Mouse (Mus musculus): Measurements from ENCODE around the gene P2rx4.

The P2rx4 gene

DNA sequence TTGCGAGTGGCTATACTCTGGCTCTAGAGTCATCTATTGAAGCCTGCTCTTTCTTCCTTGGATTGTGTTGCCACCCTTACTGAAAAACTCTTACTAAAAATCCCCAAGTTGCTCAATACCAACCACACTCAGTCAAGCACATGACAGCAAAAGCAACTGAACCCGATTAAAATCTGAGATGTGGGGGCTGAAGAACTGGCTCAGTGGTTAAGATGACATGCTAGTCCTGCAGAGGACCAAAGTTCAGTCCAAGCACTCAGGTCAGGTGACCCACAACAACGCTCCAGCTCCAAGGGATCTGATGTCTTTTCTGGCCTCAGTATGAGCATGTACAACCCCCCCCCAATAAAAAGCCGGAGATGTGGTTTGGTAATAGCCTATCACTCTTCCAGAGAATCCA lies 2.8 kb upstream of the P2rx4 start:
- DNase-seq, result no peak

DNA sequence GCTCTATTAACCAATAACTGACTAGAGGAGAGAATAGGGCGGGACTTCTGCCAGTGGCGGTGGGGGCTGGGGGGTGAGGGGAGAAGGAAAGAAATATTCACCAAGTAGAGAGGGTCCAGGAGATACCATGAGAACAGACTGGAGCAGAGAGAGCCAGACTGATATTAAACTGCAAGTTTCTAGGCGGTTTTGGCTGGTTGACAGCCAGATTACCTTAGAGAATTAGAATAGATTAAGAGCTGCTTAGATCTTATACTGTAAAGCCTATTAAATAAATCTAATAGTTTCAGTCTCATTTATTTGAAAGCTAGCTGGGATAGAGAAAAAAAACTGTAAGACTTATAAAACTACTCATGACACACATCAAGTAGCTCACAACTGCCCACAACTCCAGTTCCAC lies 2.2 kb upstream of the P2rx4 start:
- DNase-seq, result no peak

DNA sequence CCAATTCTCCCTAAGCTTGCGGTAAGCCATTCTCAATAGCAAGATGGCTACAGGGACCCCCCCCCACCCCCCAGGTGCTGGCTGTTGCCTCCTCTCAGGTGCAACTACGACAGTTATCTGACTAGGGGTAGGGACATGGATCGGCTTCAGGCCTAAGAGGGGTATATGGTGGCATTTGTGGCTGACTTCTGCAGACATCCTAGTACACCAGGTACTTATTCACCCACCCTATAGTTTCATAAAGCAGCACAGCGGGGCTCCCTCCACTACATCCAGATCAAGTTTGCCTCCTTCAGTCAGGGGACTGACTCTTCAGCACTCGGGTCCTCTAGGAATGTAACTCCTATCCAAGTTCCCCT lies 448 bp upstream of the P2rx4 start:
- DNase-seq, result no peak

DNA sequence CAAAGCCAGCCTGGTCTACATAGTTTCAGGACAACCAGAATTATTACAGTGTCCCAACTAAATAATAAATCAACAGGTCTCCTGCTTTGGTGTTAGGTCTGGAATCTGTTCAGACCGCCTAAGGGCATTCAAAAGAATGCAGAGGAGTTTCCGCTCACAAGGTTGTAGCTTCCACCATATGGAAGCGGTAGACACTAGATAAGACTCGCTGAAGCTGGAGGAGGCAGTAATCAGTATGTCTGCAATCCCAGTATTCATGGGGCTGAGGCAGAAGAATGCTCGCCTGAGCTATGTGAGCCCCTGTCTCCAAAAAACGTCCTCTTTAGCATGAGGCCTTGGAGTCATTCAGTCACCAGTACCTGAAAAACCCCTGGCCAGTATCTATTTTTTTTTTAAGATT lies 1.5 kb downstream of the P2rx4 start:
- no peak for DNase-seq

DNA sequence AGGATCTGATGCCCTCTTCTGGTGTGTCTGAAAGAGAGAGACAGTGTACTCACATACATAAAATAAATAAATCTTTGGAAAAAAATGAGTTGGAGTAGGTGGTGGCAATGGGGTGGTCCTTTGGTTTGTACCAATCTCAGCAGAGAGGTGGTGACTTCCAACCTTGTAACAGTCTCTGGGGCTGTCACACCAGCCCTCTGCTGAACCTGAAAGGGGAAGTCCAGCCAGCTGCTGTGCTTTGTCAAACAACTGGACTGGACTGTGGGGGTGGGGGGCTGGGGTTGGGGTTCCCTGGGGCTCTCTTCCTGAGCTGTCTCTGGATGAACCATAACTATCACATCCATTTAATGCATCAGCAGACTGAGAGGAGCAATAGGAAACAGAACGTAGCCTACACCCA lies 8.4 kb downstream of the P2rx4 start:
- no peak for DNase-seq

DNA sequence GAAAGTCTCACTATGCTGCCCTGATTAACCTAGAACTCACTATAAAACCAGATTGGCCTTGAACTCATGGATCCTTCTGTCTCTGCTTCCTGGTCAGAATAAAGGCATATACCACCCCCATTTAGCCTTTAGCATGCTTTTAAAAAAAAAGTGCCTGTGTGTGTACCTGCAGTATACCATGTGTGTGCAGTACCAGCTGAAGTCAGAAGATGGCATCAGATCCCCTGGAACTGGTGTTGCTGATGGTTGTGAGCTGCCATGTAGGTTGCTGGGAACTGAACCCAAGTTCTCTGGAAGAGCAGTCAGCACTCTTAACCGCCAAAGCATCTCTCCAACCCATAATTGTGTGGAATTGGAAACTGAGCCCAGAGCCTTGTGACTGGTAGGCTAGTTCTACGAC lies 9.4 kb downstream of the P2rx4 start:
- no peak for DNase-seq

DNA sequence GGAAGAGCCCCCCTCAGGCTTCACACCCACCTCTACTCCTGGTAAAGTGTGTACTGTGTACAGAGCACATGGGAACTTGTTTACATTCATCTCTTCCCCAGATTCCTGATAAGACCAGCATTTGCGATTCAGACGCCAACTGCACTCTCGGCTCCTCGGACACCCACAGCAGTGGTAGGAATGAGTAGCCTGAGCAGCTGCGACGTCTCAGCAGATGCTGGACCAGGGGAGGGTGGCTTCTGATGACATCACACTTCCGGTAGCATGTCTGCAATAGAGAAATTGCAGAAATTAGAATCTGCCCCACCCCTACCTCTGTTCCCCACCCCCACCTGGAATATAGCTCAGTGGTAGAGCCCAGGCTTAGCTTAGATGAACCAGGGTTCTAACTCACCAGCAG lies 11.1 kb downstream of the P2rx4 start:
- no peak for DNase-seq

DNA sequence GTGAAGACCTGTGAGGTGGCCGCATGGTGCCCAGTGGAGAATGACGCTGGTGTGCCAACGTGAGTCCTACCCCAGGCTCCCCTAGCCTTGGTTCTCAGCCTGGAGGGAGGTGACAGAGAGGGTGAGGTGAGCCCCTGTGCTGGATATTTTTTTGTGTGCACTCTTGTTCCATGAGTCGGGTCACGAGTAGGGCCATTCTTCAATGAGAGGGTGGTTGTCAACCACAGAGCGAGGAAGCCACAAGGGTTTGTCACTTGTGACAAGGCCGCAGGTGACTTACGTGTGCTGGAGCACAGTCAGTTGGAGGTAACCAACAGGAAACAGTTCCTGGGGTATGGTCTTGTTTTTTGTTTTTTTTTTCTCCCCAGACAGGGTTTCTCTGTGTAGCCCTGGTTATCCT lies 11.8 kb downstream of the P2rx4 start:
- DNase-seq, result no peak

DNA sequence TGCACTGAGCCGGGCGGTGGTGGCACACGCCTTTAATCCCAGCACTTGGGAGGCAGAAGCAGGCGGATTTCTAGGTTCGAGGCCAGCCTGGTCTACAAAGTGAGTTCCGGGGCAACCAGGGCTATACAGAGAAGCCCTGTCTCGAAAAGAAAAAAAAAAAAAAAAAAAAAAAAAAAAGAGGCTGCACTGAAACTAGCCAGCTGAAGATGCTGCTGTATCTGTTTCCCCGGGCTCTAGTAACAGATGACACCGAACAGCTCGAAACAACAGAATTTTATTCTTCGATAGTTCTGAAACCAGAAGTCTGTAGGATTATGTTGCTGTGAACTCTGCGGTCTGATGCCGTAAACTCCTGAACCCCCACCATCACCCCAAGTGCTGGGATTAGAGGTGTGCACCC lies 18.1 kb downstream of the P2rx4 start:
- no peak for DNase-seq

DNA sequence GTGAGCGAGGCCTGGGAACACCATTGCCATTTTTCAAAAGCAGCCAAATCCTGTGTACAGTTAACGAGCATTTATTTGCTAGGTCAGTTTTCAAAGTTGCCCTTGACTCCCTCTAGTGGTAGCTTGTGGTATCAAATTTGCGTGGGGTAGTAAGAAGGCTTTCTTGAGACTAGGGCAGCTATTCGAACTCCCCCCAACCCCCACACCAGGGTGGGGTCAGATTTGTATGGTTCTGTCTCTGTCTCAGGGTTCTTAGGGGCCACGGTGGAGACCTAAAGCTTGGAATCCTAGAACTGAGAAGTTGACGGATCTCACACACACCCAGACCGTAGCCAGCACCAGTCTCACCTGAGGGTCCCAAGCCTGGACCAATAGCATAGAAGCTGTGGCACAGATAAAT lies 18.7 kb downstream of the P2rx4 start:
- DNase-seq, result peak; percentile 89 to 90

DNA sequence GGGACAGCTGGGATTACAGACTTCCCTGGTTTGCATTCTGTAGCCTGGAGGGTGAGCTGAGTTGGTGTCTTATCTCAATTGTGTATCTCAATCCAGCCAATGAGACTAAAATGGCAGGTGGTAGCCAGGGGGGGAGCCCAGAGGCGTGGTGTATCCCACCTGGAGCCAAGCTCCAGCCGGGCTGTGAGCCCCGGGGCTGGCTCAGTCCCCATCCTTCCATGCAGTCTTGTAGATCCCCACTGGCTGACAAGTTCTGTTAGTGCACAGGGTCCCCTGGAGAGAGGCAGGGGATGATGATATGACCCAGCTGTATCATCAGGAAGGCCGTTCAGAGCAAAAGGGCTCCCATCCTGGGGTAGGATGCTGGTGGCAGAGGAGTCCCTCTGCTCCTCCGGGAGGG lies 19.3 kb downstream of the P2rx4 start:
- DNase-seq, result no peak

DNA sequence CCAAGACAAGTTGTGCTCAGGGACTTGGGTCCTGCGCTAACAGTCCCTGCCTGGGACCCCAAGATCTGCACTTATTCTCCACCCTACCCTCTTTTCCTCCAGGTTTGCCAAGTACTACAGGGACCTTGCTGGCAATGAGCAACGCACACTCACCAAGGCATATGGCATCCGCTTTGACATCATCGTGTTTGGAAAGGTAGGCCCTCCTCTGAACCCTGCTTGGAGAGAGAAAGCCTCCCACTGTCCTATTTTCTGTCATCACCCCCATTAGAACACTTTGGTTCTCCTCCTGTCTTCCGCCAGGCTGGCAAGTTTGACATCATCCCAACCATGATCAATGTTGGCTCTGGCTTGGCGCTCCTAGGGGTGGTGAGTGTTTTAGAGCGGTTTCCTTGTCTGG lies 19.8 kb downstream of the P2rx4 start:
- DNase-seq, result peak in 1 of 2 experiments; percentile 31

DNA sequence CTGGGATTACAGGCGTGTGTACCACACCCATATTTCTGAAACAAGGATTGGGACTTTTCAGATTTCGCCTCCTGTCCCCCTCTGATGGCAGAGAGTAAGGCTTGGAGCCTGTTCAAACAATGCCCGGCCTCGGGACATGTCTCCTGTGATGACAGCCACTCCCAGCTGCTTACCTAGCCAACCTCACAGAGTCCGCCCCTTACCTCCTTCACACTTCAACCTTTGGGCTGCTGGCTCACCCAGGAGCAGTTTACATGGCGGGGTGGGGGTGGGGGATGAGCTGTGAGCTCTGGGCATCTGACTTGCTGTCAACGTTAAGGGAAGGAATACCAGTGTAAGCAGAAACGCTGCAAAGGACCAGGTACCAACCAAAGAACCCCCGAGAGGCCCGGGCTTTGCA lies 23.4 kb downstream of the P2rx4 start:
- DNase-seq, result no peak

DNA sequence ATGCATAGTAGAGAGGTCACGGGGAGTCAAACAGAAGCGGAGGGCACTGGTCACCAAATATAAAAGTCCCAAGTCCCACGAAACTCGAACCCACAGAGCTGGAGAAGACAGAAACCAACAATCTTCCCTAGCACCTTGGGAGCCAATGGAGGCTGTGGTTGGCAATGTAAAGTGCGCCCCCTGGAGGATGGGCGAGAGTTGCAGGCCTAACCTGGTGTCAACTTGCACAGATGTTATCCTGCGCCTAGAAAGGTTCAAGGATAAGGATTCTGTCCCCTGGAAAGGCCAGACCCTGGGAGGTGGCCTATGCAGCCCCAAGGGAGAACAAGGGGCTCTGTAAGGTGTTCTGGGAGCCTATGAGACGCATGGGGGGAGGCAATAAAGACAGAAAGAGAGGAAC lies 24.0 kb downstream of the P2rx4 start:
- peak; percentile 61 to 67 for DNase-seq

DNA sequence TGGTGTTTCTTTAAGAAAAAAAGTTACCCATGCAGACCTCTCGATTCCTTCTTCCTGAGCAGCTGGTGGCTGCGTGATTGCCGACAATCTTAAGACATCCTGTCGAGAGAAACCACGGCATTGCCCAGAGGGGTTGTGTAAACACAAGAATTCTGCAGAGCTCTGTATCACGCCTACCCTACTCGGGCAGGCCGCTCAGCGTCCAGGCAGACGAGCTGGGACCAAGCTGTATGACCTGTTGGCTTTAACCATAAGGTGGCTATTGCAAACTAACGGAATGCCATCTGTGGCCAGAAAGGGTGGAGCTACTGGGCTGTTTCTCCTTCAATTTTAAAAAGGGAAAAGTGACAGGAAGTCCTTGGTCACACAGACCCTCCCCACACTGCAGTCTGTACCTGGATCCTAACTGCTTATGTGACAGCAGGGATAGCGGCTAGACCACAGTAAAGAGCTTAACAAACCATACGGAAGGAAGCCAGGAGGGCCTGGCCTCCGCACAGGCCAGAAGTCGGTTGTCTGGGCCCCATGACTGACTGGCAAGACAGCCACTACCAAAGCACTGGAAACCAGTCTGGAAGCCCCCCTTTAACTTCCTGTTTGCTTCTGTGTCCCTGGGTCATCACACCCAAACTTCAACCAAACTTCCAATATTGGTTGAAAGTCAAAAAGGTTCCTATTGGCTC lies 24.8 kb downstream of the P2rx4 start:
- no peak for DNase-seq

DNA sequence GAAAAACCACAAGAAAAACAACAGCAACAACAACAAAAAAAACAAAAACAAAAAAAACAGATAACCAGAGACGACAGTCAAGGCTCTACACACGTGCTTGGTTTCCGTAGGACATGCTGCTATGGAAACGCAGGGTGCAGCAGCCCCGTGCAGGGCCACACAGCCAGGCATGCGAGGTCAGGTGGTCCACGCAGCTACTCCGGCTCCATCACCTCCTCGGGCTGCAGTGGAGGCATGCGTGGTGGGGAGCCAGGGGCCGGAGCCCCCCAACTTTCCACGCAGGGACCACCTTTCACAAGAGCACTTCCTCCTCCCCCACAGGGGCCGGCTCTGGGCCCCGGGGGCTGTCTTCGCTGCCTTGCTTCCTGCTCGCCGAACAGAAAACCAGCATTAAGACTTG lies 26.5 kb downstream of the P2rx4 start:
- no peak for DNase-seq

DNA sequence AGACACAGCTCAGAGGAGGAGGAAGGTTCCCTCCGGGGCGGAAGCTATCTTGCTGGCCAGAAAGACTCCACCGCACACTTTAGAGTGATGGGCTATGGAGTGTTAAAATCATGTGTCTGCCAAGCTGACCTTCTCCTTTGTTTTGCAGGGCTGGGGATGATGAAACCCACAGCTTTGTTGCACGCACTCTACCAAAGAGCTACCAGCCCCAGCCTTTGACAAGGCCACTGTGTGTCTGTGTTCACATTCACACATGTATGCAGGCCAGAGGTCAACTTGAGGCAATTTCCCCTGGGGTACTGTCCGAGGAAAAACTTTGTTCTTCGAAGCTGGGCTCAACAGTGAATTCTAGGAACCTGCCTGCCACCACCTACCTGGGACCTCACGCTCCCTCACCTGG lies 28.5 kb downstream of the P2rx4 start:
- no peak for DNase-seq

DNA sequence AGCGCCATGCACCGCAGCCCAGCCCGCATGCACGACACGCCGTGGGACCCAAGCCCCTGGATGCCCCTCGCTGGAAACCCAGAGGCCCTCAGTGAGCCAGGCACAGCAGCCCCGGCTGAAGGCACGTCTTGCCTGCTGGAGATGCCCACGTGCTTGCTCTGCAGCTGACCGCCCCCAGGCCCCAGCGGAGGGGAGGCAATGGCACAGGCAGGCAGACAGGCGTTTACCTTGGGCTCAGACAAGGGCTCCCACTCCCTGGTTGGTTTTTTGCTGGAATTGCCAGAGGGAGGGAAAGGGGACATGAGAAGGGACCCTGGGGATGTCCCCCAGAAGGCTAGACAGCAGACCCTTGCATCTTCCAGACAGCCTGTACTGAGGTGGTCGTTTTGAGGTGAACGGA lies 29.4 kb downstream of the P2rx4 start:
- DNase-seq, result no peak

DNA sequence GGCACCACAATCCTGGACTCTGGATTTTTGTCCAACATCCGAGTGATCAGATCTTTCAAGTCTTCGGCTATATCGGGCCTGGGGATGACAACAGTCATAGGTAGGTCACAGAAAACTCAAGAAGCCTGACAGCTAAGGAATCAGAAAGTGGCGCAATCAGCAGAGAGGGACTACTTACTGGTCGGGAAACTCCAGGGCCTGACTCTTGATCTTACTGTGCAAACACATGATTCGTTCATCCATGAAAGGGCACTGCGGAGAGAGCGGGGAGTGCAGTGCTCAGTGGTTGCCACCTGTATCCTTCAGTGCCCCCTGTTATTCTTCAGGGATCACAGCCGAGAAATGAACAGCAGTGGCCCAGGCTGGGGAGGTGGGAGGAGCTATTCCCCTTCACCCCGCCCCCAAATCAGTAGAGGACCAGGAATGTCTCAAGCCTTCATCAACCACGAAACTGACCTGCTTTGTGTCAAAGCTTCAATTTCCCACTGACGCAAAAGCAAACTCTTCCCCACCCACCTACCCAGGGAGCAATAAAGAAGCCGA lies 36.6 kb downstream of the P2rx4 start:
- DNase-seq, result no peak

DNA sequence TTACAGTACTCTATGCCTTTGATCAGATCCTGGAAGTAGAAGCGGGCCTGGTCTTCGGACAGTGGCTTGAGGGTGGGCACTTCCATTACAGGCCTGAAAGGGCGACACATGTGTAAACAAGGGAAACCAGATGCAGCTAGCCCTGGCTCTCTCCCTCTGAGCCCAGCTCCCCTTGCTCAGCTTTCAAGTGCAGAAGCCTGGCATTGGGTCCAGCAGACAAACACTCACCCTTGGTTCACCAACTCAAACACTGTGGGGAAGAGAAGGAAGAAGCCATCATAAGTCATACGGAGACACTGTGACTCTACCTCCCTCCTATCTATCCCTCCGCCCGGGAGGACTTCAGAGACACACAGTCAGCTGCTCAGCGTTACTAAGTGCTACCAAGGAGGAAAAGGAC lies 40.6 kb downstream of the P2rx4 start:
- no peak for DNase-seq

DNA sequence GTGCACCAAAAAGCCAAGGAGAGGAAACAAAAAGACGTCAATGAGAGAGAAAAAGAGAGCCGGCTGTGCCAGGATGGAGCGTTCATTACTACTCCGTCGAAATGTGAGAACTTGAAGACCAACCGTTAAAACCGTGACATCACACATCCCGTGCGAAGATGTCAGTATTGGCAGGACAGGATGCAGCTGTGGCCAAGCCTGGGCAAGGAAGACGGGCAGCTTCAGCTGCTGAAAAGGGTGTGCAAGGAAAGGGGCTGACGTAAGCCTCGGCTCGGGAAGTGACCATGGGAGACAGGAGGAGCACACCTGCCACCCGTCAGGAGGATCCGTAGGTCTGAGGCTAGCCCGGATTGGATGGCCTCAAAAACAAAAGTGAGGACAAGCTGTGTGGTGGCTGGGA lies 47.1 kb downstream of the P2rx4 start:
- no peak for DNase-seq

DNA sequence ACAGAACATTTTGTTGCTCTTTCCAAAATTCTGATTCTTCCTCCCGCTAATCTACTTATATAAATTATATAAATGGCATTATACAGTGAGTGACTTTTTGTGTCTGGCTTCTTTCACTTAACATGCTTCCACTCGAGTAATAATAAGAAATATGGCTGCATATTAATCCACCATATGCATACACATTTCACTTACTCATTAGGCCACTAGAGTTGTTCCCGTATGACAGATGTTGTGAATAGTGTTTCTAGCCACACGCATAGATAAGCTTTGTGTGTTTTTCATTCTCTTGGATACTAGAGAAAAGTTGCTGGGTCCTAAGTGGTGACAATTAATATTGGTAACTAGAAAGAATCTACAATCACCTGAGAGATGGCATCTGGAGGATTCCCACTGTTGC lies 48.3 kb downstream of the P2rx4 start:
- no peak for DNase-seq

DNA sequence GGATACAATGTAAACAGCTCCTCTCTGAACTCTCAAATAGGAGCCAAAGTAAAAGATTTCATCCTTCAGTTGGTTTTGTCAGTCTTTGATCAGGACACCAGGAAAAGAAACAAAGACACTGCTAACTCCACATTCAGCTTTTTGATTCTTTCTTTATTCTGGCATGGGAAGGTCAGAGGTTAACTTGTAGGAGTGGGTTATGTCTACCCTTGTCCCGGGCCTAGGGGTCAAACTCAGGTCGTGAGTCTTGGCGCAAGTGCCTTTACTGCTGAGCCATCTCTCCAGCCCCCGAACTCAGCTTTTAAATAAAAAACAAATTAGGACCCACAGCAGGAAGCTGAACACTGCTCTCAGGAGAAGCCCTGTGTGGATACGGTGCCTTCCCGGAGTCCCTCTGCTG lies 48.8 kb downstream of the P2rx4 start:
- DNase-seq, result no peak

DNA sequence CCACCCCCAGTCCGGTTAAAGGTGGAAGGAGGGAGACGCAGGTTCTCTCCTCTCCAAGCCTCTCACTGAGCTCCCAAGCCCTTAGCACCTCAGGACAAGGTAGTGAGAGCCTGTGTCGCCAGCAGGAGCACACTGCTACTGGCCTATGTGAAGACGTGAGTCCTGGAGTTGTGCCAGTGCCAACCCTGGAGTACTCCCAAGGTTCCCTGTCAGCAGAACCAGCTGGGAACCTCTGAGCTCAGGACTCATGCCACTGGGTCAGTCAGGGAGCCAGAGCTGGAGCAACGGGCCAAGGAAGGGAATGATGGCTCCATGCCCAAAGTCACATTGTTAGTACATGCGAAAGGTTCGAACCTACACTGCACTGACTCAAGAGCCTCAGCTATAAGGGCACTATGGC lies 49.3 kb downstream of the P2rx4 start:
- peak; percentile 77 to 82 for DNase-seq

DNA sequence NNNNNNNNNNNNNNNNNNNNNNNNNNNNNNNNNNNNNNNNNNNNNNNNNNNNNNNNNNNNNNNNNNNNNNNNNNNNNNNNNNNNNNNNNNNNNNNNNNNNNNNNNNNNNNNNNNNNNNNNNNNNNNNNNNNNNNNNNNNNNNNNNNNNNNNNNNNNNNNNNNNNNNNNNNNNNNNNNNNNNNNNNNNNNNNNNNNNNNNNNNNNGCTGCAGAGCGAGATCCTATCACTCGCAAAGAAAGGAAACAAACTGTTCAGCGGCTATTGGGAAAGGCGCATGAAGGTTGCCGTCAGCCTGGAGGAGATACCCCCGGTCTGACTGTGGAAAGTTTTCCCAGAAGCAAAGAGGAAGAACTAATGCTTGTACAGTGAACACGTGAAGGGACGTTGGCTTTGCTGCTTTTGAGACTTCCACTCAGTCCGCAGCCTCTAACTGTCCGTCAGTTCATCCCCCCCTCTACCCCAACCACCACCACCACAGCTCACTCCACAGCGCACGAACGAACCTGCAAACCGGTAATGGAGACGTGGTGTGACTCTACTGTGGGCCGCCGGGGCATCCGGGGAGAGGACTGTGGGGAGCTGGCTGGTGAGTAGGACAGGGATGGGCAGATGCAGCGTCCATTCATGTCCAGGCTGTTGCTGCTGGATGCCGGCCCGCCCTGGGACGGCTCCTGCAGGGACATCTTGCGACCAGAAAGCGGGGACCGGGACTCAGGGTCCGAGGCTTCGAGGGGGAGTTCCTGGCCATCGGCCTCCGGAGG lies 56.1 kb downstream of the P2rx4 start:
- DNase-seq, result peak; percentile 38 to 51

Measured in cerebellum, postnatal 14 days (tissue).